Mouse (Mus musculus) forebrain, embryonic 11.5 days (tissue): ENCODE data around the gene Ccndbp1. TPM values are rescaled to one million over a fixed set of nuclear protein-coding genes. Genes with fewer than 3 reads are reported as not detected.
"Not testable (repeated sequence)": the region's sequence is repeated elsewhere in the genome, so short reads cannot be mapped to it uniquely, and the experiment has no call there.

Experiments
- ATAC-seq: fragments of 200-750 bp; cut with Nextera tagmentation; replicated peaks from 2 replicates; pipeline ENCODE4 v1.8.0; 2017; ENCODE audit warnings: moderate TSS enrichment; ENCODE audit not compliant: low FRiP score
- DNase-seq: peaks from one replicate; pipeline ENCODE4 v3.0.0-alpha.2; 2017; ENCODE audit warnings: low spot score
- H3K27ac ChIP-seq: fragments of 300-500 bp; sonication (generic); 2 replicates; pipeline ENCODE4 v1.5.1; 2014; ENCODE audit warnings: low read depth, low read length
- H3K27me3 ChIP-seq: fragments of 300-500 bp; sonication (generic); 2 replicates; pipeline ENCODE4 v1.6.1; 2014; ENCODE audit warnings: mild to moderate bottlenecking, low read length, mixed read lengths; ENCODE audit not compliant: control insufficient read depth, insufficient read depth
- H3K36me3 ChIP-seq: fragments of 300-500 bp; sonication (generic); 2 replicates; pipeline ENCODE4 v1.6.1; 2014; ENCODE audit warnings: mild to moderate bottlenecking, low read length, moderate library complexity, mixed read lengths; ENCODE audit not compliant: control insufficient read depth, insufficient read depth
- H3K4me1 ChIP-seq: fragments of 300-500 bp; sonication (generic); replicated peaks from 2 replicates; pipeline ENCODE4 v1.6.1; 2014; ENCODE audit warnings: low read length, mixed read lengths; ENCODE audit not compliant: control insufficient read depth, insufficient read depth
- H3K4me2 ChIP-seq: fragments of 300-500 bp; sonication (generic); 2 replicates; pipeline ENCODE4 v1.6.1; 2014; ENCODE audit warnings: low read depth, mild to moderate bottlenecking, low read length, moderate library complexity, mixed read lengths; ENCODE audit not compliant: severe bottlenecking
- H3K4me3 ChIP-seq: fragments of 300-500 bp; sonication (generic); 2 replicates; pipeline ENCODE4 v1.5.1; 2014; ENCODE audit warnings: low read depth, low read length
- H3K9ac ChIP-seq: fragments of 300-500 bp; sonication (generic); 2 replicates; pipeline ENCODE4 v1.6.1; 2014; ENCODE audit warnings: low read length
- H3K9me3 ChIP-seq: fragments of 300-500 bp; sonication (generic); 2 replicates; pipeline ENCODE4 v1.6.1; 2016; ENCODE audit warnings: low read length, mixed read lengths; ENCODE audit not compliant: control insufficient read depth
- WGBS: fragments of 180-500 bp; shearing (Covaris S2); extraction: QIAGEN DNeasy Blood & Tissue Kit; methylation state at CpG from one replicate; pipeline ENCODE4 v1.1.7; 2014; 5-methylcytosine and 5-hydroxymethylcytosine counted together
- polyA plus RNA-seq: library from polyadenylated mRNA; unstranded; fragments of >200 nt; fragmentation: Nextera tagmentation; extraction: Ambion mirVana; gene quantifications from 2 replicates; pipeline ENCODE4 v1.2.1, GENCODE M21; 2014

The Ccndbp1 gene
- polyA plus RNA-seq, 1 experiment from 2014 or later = 43.3 TPM

DNA sequence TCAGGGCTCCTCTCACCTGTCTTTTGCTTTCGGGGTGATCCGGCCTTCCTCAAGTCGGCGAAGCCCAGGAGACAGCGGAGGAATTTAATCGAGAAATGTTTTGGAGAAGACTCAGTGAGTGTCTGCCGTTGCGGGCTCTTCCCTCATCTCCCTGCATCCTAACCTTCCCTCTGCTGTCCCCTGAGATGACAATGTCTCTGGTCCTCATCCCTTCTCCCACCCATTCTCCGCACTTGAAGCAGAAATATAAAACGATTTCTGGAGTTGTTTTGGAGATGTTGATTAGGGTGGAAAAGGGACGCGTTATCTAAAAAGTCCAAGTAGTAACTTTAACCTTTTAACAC is 433 bp downstream of the Ccndbp1 start:
- peaks cover 2% of the 10 kb centered on the region; the same call in 1 of the 2 replicates for H3K4me1 ChIP-seq
- H3K9ac ChIP-seq = peak overlapping the region; percentile 66
- H3K27me3 ChIP-seq = no peaks in the 10 kb centered on the region
- no peaks in the 10 kb centered on the region for H3K9me3 ChIP-seq
- H3K4me3 ChIP-seq = peak overlapping the region; percentile 68
- 2% methylated on average over 12 of the region's 12 CpGs for WGBS
- no peak for DNase-seq
- H3K36me3 ChIP-seq = no peaks in the 10 kb centered on the region
- no peak overlapping the region for H3K27ac ChIP-seq
- no peak; the same call in 1 of the 2 replicates for ATAC-seq
- H3K4me2 ChIP-seq = peak overlapping the region; percentile 80

DNA sequence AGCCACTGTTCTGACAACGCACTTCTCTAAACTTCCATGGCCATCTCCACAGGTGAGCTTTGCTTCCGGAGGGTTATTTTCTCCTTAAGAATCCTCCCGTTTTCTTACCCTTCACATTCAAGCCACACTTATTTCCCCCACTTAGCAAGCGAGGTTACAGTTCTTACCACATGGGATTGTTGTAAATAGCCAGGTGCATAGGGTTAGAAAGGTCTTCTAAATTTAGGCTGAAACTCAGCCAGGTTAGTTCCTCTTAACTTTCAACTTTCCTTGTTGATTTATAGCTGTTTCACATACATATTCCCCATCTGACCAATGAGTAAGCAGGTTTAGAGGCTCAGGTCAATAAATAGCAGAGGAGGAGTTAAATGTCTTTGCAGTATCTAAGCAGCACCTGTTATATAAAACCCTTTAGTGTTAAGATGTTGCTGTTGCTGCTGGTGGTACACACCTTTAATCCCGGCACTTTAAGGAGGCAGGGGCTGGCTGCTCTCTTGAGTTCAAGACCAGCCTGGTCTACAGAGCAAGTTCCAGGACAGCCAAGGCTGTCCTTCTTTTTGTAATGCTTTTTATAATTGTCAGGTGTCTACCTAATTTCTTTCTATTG is 971 bp downstream of the Ccndbp1 start:
- DNase-seq (no peak), ATAC-seq (no peak)
- Histone ChIP-seq H3K27me3 (no peaks in the 10 kb centered on the region), H3K9me3 (no peaks in the 10 kb centered on the region), H3K36me3 (no peaks in the 10 kb centered on the region), H3K9ac (peak overlapping the region; percentile 66), H3K4me3 (peak overlapping the region; percentile 68), H3K4me1 (peaks cover 2% of the 10 kb centered on the region; the same call in 1 of the 2 replicates), H3K27ac (no peak overlapping the region), H3K4me2 (peak overlapping the region; percentile 80)
- 31% methylated on average over 5 of the region's 5 CpGs for WGBS

DNA sequence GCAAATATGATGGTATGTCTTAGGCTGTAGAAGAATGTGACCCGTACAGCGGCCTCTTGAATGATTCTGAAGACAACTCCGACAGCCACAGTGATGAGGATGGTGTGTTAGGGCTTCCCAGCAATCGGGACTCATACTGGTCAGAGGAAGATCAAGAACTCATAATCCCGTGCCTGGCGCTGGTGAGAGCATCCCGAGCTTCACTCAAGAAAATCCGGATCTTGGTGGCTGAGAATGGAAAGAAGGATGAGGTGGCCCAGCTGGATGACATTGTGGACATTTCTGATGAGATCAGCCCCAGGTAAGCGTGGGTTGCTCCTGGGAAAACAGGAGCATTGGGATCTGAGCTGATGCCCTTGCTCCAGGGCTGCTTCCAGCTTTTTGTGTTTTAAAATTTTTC is 4.5 kb downstream of the Ccndbp1 start:
- Histone ChIP-seq H3K4me1 (peaks cover 2% of the 10 kb centered on the region; the same call in 1 of the 2 replicates), H3K9ac (no peak overlapping the region), H3K4me3 (no peak overlapping the region), H3K4me2 (no peak overlapping the region), H3K27ac (no peak overlapping the region), H3K27me3 (no peaks in the 10 kb centered on the region), H3K9me3 (no peaks in the 10 kb centered on the region), H3K36me3 (no peaks in the 10 kb centered on the region; the same call in 1 of the 2 replicates)
- ATAC-seq = no peak
- DNase-seq = no peak
- WGBS = 88% methylated on average over 9 of the region's 9 CpGs

DNA sequence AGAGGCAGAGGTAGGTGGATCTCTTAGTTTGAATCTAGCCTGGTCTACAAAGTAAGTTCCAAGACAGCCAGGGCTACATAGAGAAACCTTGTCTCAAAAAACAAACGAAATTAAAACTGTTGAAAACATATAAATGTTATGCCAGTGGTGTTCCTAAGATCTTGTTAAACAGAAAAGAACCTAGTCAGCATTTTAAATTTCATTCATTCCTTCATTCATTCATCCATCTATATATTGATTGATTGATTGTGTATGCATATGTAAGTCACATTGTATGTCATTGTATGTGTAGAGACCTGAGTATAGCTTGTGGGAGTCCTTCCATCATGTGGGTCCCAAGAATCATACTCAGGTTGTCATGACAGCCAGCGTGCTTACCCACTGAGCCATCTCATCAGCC is 7.3 kb downstream of the Ccndbp1 start:
- Histone ChIP-seq H3K4me2 (no peak overlapping the region), H3K9ac (no peak overlapping the region), H3K4me3 (no peak overlapping the region), H3K9me3 (no peaks in the 10 kb centered on the region), H3K36me3 (no peaks in the 10 kb centered on the region; the same call in 1 of the 2 replicates), H3K4me1 (no peaks in the 10 kb centered on the region), H3K27ac (no peak overlapping the region), H3K27me3 (no peaks in the 10 kb centered on the region)
- WGBS = 86% methylated on average over 2 of the region's 2 CpGs
- ATAC-seq = no peak
- no peak for DNase-seq

DNA sequence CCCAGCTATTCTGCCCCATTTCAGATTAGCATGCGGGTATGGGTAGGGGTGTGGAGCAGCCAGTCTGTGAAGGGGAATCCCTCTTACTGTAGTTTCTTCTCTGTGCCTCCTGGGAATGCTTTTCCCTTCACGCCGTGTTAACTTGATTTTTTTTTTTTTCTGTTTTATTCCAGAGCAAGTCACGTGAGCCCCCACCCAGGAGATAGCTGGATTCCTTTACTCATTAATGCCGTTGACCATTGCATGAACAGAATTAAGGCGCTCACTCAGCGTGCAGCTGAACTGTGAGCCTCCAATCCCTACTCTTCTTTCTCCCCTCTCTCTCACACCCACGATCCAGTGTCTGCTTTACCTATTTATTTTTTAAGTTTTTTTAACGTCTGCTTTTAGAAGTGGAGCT is 8.0 kb downstream of the Ccndbp1 start:
- no peaks in the 10 kb centered on the region for H3K9me3 ChIP-seq
- DNase-seq = no peak
- H3K4me1 ChIP-seq = no peaks in the 10 kb centered on the region
- no peak for ATAC-seq
- H3K36me3 ChIP-seq = no peaks in the 10 kb centered on the region; the same call in 1 of the 2 replicates
- no peak overlapping the region for H3K4me3 ChIP-seq
- H3K27ac ChIP-seq = no peak overlapping the region
- H3K4me2 ChIP-seq = no peak overlapping the region
- H3K27me3 ChIP-seq = no peaks in the 10 kb centered on the region
- WGBS = 89% methylated on average over 9 of the region's 9 CpGs
- H3K9ac ChIP-seq = no peak overlapping the region

DNA sequence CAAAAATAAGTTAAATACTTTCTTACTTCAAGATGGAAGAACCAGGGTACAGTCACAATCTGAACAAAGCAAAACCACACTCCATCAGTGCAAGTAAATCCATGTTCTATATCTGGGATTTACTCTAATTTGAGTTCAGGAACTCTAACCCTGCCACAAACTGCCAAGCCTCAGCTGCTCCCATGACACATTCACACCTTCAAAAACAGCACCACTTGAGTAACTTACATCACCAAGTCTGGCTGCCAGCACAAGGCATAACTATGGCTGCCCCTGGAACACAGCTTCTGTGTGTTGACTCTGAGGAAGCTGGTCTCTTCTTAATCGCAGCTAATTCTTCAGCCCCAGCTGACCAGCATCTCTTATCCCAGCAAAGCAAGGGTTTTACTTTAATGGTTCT is 8.9 kb downstream of the Ccndbp1 start:
- H3K9ac ChIP-seq = no peak overlapping the region
- ATAC-seq (no peak), DNase-seq (no peak)
- no peaks in the 10 kb centered on the region for H3K4me1 ChIP-seq
- no peak overlapping the region for H3K27ac ChIP-seq
- no peaks in the 10 kb centered on the region; the same call in 1 of the 2 replicates for H3K36me3 ChIP-seq
- no peak overlapping the region for H3K4me2 ChIP-seq
- H3K4me3 ChIP-seq = no peak overlapping the region
- no peaks in the 10 kb centered on the region for H3K27me3 ChIP-seq
- WGBS = 96% methylated on average over 1 of the region's 1 CpGs
- no peaks in the 10 kb centered on the region for H3K9me3 ChIP-seq

DNA sequence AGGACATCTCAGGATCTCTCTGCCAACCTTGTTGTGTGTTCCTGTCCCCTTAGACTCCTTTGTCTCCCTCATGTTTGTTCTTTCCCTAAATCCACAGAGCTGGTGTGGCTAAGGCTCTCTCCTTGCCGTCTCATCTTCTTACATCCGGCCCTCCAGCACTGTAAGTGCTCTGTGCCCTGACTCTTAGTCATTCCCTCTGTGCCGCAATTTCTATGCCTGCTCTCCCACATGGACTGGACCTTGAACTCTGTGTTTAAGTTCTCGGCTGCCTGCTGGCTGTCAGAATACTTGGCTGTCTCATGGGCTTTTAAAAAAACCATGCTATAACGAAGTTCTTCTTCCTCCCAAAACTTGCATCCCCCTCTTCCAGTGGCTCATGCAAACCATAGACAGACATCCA is 14.7 kb downstream of the Ccndbp1 start:
- 84% methylated on average over 5 of the region's 5 CpGs for WGBS
- Histone ChIP-seq H3K4me3 (no peak overlapping the region), H3K27ac (no peak overlapping the region), H3K9me3 (no peaks in the 10 kb centered on the region), H3K9ac (no peak overlapping the region), H3K27me3 (no peaks in the 10 kb centered on the region), H3K4me2 (no peak overlapping the region), H3K4me1 (no peaks in the 10 kb centered on the region), H3K36me3 (no peaks in the 10 kb centered on the region; the same call in 1 of the 2 replicates)
- ATAC-seq (no peak), DNase-seq (no peak)

DNA sequence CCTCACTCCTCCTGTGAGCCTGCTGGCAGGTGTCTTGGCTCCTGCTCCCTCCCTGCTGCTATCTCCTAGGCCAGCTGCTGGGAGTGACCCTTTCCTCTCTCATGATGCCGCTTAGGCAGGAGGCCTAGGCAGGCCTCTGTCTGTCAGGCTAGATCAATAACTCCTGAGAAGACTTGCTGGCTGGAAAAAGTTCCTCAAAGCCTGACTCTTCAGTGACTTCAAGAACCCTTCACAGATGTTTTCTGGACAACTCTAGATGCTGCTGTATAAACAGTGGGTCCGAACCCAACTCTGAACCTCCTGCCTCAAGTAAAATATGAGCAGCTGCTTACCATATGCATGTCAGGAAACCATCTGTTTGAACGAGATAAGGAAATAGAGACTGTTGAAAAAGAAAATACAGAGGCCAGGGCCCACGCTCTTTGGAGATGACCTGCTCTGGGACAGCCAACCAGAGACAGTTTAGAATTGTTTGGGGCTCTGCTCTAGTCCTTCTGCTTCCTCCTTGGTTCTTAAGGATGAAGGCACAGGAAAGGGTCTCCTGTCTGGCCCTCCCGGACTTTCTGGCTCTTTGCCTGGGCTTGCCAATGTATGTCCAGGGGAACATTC is 28.6 kb downstream of the Ccndbp1 start, which contains the start of gene Epb42:
Gene Epb42 (minus strand): TSS at position 340 of the 609 bp plus-strand sequence.
- Histone ChIP-seq H3K4me1 (no peaks in the 10 kb centered on the region), H3K4me2 (no peak within 1 kb of the TSS), H3K4me3 (no peak within 1 kb of the TSS), H3K27ac (no peak within 1 kb of the TSS), H3K27me3 (no peaks in the 10 kb centered on the region), H3K9me3 (no peaks in the 10 kb centered on the region), H3K36me3 (no peaks in the 10 kb centered on the region), H3K9ac (no peak within 1 kb of the TSS)
- ATAC-seq = no peak
- 70% methylated on average over 5 of the region's 5 CpGs for WGBS
- no peak for DNase-seq

DNA sequence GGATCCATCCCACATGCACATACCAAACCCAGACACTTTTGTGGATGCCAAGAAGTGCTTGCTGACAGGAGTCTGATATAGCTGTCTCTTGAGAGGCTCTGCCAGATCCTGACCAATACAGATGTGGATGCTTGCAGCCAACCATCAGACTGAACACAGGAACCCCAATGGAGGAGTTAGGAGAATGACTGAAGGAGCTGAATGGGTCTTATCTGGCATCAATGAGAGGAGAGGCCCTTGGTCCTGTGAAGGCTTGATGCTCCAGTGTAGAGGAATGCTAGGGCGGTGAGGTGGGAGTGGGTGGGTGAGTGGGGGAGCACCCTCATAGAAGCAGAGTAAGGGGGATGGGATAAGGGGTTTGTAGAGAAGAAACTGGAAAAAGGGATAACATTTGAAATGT is 30.6 kb downstream of the Ccndbp1 start:
- not testable (repeated sequence) for H3K4me2 ChIP-seq, ATAC-seq, DNase-seq, H3K4me3 ChIP-seq, H3K4me1 ChIP-seq, H3K27me3 ChIP-seq, H3K9ac ChIP-seq, H3K9me3 ChIP-seq, H3K36me3 ChIP-seq, H3K27ac ChIP-seq
- 96% methylated on average over 1 of the region's 1 CpGs for WGBS
